Mouse (Mus musculus) ZHBTc4 (cell line): ENCODE data around the gene E330021D16Rik.
A peak's percentile ranks its signal among the peaks of the same experiment; 100 is the strongest.
"Not testable (repeated sequence)": the region's sequence is repeated elsewhere in the genome, so short reads cannot be mapped to it uniquely, and the experiment has no call there.

Experiments
- DNase-seq: peaks from one replicate; pipeline ENCODE4 v3.0.0-alpha.2; 2011; ENCODE audit warnings: low read depth, low spot score

The E330021D16Rik gene

GRCm38 (mm10) chr6:136415133-136415775 lies at the start of gene E330021D16Rik:
Gene E330021D16Rik, minus strand, starts transcription at chr6:136415569.
- no peak for DNase-seq

GRCm38 (mm10) chr6:136465021-136465420 lies 49.7 kb upstream of the E330021D16Rik start:
- DNase-seq, result no peak

- DNase-seq, result no peak
These were observed 48.8 kb upstream of the E330021D16Rik start for GRCm38 (mm10) chr6:136464121-136464621.

GRCm38 (mm10) chr6:136463491-136463890 lies 48.1 kb upstream of the E330021D16Rik start:
- DNase-seq, result no peak

GRCm38 (mm10) chr6:136459156-136459555 lies 43.8 kb upstream of the E330021D16Rik start:
- no peak for DNase-seq

- DNase-seq, result no peak
These were observed 40.9 kb upstream of the E330021D16Rik start for GRCm38 (mm10) chr6:136456302-136456701.

GRCm38 (mm10) chr6:136455696-136456095 lies 40.3 kb upstream of the E330021D16Rik start:
- DNase-seq, result no peak

GRCm38 (mm10) chr6:136452623-136453022 lies 37.3 kb upstream of the E330021D16Rik start:
- no peak for DNase-seq

GRCm38 (mm10) chr6:136450863-136451262 lies 35.5 kb upstream of the E330021D16Rik start:
- no peak for DNase-seq

- DNase-seq, result no peak
These were observed 34.6 kb upstream of the E330021D16Rik start for GRCm38 (mm10) chr6:136449930-136450329.

GRCm38 (mm10) chr6:136449270-136449692 lies 33.9 kb upstream of the E330021D16Rik start:
- no peak for DNase-seq

GRCm38 (mm10) chr6:136439205-136439604 lies 23.8 kb upstream of the E330021D16Rik start:
- DNase-seq, result not testable (repeated sequence)

GRCm38 (mm10) chr6:136436151-136436550 lies 20.8 kb upstream of the E330021D16Rik start:
- DNase-seq, result not testable (repeated sequence)

- no peak for DNase-seq
These were observed 18.2 kb upstream of the E330021D16Rik start for GRCm38 (mm10) chr6:136433573-136433972.

GRCm38 (mm10) chr6:136431896-136432248 lies 16.5 kb upstream of the E330021D16Rik start:
- no peak for DNase-seq

GRCm38 (mm10) chr6:136431169-136431895 lies 16.0 kb upstream of the E330021D16Rik start:
- DNase-seq, result no peak

- peak; percentile 34 for DNase-seq
These were observed 14.1 kb upstream of the E330021D16Rik start for GRCm38 (mm10) chr6:136429441-136429840.

GRCm38 (mm10) chr6:136428412-136428811 lies 13.0 kb upstream of the E330021D16Rik start:
- DNase-seq, result no peak

GRCm38 (mm10) chr6:136427240-136427639 lies 11.9 kb upstream of the E330021D16Rik start:
- DNase-seq, result no peak

GRCm38 (mm10) chr6:136425956-136426355 lies 10.6 kb upstream of the E330021D16Rik start:
- DNase-seq, result no peak

- DNase-seq, result no peak
These were observed 8.8 kb upstream of the E330021D16Rik start for GRCm38 (mm10) chr6:136424166-136424565.

GRCm38 (mm10) chr6:136423201-136423600 lies 7.8 kb upstream of the E330021D16Rik start:
- no peak for DNase-seq
